Mouse (Mus musculus) megakaryocyte, embryonic 14.5 days (primary cell): ENCODE results near the gene Zbtb18.

Experiments
- FLI1 ChIP-seq: IDR thresholded peaks from 2 replicates; pipeline ENCODE4 v1.6.1; 2012; ENCODE audit warnings: low read length, inconsistent platforms, mixed read lengths
- GATA1 ChIP-seq: IDR thresholded peaks from 3 replicates; pipeline ENCODE4 v1.6.1; 2012; ENCODE audit warnings: mixed read lengths, low read length, inconsistent platforms, borderline replicate concordance

- TF ChIP-seq GATA1 (no peak), FLI1 (no peak)
Measured at GRCm38 (mm10) chr1:177456208-177456607, 14.1 kb downstream of the Zbtb18 start.
